Mouse (Mus musculus): ENCODE measurements around the gene Qpctl.
"Not testable (repeated sequence)": the region's sequence is repeated elsewhere in the genome, so short reads cannot be mapped to it uniquely, and the experiment has no call there.

Gene Qpctl

GRCm38 (mm10) chr7:19163752-19164151 is 14.7 kb upstream of the Qpctl start:
- no peak for DNase-seq

- DNase-seq = no peak
Observed at GRCm38 (mm10) chr7:19162928-19163327, 13.8 kb upstream of the Qpctl start.

DNA sequence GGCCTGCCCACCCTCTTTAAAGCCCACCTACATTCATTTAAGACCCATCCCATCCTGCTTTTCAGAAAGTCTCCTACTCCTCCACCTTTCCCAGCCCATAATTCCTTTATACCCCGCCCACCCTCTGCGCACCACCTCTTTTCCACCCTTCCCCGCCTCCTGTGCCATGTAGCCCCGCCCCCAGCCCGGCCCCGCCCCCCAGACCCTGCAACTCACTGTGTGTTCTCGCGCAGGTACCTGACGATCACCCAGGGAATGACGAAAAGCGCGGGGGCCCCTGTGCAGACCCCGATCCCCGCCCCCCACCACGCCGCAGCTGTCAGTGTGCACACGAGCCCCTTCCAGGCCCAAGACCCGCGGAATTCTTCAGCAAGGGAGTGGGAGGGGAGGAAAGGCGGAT is 11.0 kb upstream of the Qpctl start:
- DNase-seq = peak; percentile 70

DNA sequence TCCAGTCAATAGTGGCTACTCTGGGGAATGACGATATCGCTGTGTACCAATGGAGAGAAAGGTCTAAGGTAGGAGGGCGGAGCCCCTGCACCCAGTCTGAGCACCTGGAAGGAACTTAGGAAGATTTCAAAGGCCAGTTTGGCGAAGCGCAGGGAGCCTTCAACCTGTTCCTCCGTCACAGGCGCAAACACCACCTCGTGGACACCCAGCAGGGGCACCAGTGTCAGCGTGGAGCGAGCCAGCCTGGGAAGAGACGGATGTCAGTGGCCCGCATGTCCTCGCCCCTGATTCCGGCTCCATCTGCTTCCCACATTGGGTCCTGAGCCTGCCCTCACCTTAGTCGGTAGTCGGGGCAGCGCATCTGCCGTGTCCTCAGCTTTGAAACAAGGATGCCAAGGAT is 10.3 kb upstream of the Qpctl start:
- DNase-seq = no peak

- no peak for DNase-seq
Observed at GRCm38 (mm10) chr7:19158601-19159000, 9.5 kb upstream of the Qpctl start.

DNA sequence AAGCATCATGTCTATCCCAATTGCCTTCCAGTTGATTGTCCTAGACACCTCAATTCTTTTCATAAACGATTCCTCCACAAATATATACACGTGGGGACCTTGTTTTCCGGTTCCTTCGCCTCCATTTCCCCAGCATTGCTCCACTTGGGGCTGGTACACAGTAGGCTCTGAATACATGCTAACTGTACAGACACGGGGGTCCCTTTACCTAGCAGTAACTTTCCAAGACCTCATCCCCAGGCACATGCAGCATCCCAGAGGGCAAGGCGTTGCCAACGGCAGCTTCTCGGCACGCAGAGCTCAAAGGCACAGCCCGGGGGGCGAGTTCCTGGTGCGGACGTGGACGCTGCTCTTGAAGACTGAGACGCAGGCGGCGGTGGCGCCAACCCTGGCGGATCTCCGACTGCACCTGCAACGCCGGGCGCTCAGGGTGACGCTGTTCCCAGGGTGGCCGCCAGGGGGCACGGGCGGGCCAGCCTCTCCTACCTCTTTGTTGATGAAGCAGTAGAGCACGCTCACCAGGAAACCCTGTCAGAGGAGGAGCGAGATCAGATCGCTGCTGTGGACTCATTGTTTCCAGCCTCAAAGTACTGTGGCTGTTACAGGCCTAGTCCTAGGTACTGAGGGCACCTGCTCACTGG is 8.2 kb upstream of the Qpctl start:
- DNase-seq = peak; percentile 94

GRCm38 (mm10) chr7:19155825-19156475 is 6.9 kb upstream of the Qpctl start:
- DNase-seq = peak; percentile 44

DNA sequence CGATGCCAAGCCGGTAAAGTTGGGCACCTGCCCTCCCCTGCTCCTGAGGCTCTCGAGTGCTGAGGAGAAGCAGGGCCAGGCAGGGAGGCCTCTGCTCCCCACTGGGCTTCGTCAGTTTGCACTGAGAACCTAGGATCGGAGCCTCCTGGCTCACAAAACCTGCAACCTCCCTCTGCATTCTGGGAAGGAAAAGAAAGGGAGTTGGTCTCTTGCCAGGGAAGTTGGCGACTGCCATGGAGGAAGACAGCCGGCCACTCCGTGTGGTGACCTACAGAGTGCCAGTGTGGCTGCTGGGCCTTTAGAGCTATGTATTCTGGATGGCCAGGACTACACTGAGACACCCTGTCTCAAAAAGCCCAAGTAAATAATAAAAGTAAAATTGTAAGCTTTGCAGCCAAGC is 5.7 kb upstream of the Qpctl start:
- no peak for DNase-seq

- not testable (repeated sequence) for DNase-seq
Observed at GRCm38 (mm10) chr7:19151121-19151520, 2.0 kb upstream of the Qpctl start.

DNA sequence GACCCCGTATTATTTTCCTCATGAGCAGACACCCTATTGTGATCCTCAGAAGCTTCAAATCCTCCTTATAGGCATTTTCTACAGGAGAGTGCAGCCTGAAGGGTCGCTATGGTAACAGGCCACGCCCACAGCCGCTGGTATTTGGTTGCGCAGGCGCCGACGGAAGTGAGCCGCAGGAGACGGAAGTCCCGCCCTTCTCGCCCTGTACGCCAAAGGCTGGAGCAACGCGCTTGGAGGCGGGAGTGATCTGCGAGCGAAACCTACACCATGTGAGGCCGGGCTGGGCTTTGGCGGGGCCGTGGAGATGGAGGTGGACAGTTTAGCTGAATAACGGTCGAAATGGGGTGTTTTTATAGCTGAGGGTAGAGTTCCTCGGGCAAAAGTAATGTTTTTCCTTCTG is 535 bp upstream of the Qpctl start, which contains the start of gene Snrpd2:
Gene Snrpd2 (plus strand): TSS at position 97 of the 400 bp plus-strand sequence.
- peak; percentile 100 for DNase-seq

DNA sequence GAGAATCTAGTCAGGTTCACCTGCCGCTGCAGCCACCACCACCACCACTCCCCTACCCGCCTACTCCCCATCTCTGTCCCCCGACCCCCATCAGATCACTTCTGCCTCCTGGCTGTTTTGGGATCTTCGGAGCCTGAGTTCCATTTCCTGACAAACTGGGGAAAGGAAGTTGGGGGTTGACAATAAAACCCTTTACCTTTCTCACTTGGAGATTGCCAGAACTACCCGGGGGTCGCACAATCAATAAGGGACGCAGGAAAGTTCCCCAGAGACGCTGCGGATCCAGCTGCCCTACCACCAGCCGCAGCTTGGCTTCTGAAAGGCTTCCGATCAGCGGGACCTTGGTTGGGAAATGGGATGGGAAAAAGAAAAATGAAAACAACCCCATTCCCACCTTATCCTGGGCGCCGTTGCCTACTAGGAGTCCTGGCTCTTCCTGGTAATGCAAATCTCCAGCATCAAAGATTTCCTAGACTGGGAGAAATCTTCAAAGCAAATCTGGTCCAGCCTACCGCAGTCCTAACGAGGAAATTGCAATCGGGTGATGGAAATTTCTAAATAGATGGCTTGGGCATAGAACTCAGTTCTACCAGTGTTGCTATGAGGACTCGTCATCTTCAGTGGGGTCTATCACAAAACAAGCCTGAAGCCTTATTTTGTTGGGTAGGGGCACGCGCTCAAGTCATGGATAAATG is 764 bp downstream of the Qpctl start:
- DNase-seq = no peak

DNA sequence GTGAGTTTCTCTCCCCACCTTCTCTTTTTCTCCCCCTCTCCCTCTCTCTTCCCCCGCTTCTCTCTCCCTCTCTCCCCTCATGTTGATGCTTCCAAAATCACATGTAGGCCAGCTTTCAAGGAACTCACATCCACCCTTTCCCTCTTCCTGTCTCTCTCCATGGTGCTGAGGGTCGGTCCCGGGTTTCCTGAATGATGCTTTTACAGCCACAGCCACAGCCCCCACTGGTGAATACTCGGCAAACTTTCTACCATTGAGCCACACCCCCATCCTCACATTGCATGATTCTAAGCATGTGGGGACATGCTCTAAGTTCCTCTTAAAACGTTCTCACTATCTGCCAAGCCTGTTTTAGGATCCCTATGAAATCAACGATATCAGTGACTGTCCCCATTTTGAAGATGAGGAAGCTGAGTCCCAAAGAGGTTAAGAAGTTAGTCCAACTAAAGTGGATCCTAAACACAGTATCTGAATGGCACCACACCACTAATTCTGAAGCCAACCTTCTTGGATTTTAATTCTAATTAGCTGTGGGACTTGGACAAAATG is 1.5 kb downstream of the Qpctl start:
- peak; percentile 50 for DNase-seq

- DNase-seq = no peak
Observed at GRCm38 (mm10) chr7:19146793-19147192, 2.3 kb downstream of the Qpctl start.

GRCm38 (mm10) chr7:19137380-19137779 is 11.7 kb downstream of the Qpctl start:
- peak; percentile 83 for DNase-seq

GRCm38 (mm10) chr7:19136673-19137334 is 12.3 kb downstream of the Qpctl start:
- no peak for DNase-seq

GRCm38 (mm10) chr7:19136168-19136567 is 12.9 kb downstream of the Qpctl start:
- no peak for DNase-seq

DNA sequence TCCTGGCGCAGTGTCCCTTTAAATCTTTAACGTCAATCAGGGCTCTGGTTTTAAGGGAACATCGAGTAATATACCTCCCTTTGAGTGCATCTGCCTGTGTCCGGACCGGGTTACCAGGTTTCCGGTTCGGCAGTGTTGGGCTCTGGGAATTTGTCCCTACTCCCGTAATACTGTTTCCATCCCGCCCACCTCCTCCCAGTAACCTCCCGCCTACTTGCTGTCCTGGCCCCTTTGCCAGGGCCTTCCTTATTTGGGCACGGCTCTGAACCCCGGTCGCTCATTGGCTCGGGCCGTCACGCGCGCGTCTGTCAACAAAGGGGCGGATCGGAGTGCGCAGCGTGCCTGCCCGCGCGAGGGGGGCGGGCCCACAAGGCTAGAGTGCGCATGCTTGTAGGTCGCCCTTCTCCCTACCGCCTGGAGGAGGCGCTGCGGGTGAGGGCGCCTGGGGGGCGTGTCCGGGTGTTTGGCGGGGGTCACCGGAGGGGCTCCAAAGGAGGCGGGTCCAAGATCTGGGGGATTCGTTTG is 17.7 kb downstream of the Qpctl start:
- DNase-seq = peak; percentile 99

DNA sequence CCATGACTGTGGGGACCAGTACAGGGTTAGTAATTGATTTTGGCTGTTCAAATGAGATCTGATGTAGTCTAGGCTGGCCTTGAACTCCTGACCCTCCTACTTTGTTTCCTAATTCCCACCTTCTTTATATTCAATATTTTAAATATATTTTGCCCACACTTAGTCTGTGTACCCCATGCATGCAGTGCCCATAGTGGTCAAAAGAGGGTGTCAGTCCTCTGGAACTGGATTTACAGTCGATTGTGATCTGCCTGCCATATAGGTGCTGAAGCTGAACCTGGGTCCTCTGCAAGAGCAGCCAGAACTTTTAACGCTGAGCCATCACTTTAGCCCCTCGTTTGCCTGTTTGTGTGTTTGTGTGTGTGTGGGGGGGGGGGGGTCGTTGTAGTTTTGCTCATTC is 18.4 kb downstream of the Qpctl start:
- no peak for DNase-seq

DNA sequence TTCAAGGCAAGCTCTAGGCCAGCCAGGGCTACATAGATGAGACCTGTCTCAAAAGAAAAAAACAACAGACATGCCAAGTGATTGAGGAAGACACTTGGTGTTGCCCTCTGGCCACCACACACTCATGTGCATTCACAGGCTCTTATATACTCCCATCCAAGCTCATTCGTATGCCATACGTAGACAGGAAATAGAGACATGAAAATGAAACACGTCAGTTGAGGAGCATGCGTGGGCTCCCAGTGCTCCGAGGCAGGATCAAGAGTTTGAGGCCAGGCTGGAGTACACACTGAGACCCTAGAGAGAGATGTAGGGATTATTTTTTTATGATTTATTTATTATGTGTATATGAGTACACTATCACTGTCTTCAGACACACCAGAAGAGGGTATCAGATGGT is 19.7 kb downstream of the Qpctl start:
- no peak for DNase-seq

- no peak for DNase-seq
Observed at GRCm38 (mm10) chr7:19127744-19128143, 21.3 kb downstream of the Qpctl start.

- no peak for DNase-seq
Observed at GRCm38 (mm10) chr7:19124713-19125112, 24.4 kb downstream of the Qpctl start.

GRCm38 (mm10) chr7:19121686-19122085 is 27.4 kb downstream of the Qpctl start:
- peak; percentile 65 for DNase-seq
